Mouse (Mus musculus): ENCODE data around the gene Sugt1. TPM values are rescaled to one million over a fixed set of nuclear protein-coding genes. Genes with fewer than 3 reads are reported as not detected.

The Sugt1 gene
- total RNA-seq, 2 experiments from 2014 or later = 85.3 to 94.0 TPM

DNA sequence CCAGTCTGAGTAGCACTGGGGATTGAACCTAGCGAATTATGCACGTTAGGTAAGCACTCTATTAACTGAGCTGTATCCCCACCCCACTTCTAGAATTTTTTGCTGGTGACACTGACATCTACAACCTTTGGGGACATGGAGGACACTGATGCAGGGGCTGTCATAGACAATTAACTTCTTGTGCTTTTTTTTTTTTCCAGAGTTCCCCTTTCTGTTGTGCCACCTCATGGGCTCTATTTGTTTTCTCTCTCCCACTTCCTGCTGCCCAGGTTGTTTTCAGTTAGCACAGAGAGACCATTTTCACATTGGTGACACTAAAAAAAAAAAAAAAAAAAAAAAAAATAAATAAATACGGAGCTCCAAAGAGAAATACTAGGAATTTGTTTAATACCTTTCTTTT, 83.5 kb downstream of the Sugt1 start:
- intact Hi-C loops (cut with DNase I) = no loop called here
- DNase-seq (ENCODE audit: low spot score in 2 of 2) = no peak

DNA sequence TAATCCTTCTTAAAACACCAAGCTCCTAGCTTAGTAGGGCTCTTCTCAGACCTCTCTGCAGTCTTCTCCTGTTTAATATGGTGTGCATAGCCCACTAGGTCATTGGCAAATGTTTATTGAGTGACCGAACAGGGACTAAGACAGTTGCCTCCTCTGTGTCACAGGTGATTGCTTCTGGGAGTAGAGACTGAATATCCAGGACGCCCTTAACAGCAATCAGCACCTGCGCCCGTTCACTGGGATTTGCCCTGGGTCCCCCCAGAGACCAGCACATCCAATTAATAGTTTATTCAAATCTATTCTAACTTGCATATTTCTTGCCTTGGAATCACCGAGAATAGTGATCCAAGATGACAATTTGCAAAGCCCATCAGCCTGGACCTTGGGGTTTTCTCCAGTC, 85.1 kb downstream of the Sugt1 start:
- intact Hi-C loops (cut with DNase I) = no loop called here
- DNase-seq (ENCODE audit: low spot score in 2 of 2) = no peak

DNA sequence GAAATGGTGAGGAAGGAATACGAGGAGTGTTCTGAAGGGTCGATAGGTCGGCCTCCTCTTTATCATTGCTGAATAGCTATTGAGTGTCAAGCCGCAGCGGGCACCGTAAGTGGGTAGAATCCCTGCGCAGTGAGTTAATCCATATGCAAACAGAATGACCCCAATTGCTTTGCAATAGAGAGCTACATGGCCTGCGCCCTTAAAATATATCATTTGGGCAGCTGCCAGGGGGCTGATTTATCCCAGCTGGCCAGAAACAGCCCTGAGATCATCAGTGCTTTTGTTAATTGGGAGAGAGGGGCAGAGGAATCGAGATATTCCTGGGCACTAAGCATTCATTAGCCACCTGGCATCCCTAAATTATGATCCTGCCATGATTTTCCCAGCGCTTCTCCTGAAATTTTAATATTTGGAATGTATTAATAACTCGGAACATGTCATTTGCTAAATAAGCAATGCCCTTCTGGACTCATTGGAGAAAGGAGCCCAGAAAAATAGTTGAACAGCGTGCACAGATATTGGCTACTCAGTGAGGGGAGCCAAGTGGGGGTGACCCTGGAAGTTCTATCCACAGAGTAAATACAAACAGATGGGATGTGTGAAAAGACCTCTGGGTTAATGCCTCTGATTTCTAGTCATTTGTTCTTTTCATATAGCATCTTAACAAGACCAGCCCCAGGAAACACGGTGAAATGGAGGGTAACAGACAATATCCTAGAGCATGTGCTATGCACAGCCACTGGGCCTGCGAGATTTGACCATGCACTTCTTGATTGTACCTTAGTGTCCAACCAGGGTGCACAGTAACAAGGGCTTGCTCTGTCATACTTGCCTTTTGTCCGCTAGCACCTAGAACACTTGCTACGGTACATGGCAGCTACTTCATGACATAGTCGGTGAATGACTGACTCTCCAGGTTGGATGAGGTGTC, 85.9 kb downstream of the Sugt1 start:
- peak in 1 of 2 experiments; percentile 22 for DNase-seq (ENCODE audit: low spot score in 2 of 2)

DNA sequence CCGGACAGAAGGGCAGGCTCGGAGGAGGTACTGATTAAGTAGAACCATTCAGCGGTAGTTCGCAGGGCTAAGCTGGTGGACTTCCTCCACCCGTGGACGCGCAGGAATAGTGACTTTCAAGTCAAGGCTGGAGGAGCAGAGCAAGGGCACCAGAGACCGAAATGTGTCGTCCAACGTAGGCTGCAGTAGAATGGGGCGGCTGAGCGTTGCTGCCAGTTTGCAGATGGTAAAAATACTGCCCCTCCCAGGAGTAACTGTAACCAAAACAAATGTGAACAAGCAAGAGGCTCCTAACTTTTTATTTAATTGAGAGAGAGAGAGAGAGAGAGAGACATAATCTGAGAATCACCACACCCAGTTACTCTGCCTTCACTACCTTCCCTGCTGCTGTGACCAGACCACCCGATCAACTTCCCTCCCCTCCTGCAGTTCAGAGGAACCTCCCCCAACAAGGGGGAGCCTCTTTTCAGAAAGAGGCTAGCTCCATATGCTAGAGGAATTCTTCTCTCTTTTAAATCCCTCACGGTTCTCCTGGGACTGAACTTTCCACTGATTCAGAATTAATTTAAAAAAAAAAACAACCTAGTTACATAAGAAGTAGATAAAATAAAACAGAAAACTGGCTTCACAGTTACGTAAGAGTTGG, 89.7 kb downstream of the Sugt1 start:
- no peak for DNase-seq (ENCODE audit: low spot score in 2 of 2)
- intact Hi-C loops (cut with DNase I) = no loop called here

More for the DNA sequence above, 85.9 kb downstream of the Sugt1 start:
- intact Hi-C loops (cut with DNase I) = no loop called here

DNA sequence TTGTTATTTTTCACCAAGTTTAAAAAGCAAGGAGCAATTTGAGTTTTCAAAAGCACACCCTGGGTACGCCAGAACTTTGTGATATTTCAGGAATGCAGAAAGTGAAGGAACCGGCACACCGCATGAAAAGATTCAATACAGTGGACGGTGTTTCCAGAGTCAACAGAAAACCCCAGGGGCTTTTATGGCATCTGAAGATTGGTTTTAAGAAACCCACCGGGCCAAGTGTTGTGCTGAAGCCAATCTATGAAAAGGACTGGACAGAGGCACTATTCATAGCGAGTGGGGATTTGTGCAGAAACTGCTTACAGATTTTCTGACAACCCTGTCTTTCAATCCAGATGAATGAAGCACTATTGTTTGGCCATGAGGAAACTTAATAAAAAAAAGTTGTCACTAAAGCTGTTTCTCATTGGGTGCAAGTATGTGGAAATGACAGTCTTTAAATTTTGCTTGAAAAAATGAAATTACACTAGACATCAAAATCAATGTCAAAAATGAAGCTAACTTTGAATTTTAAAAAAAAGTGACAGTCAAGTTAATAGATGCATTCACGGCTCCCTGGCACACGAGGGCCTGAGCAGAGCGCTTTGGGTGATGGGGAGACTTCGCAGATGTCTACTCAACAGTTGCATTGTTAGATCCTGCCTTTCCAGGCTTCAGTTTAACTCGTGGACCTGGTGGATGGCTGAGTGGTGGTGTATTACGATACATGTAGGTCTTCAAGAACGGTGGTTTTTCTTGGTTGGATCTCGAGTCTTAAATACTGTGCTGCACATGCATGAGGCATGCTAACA, 90.6 kb downstream of the Sugt1 start:
- peak; percentile 14 to 26 for DNase-seq (ENCODE audit: low spot score in 2 of 2)
- intact Hi-C loops (cut with DNase I) = no loop called here

DNA sequence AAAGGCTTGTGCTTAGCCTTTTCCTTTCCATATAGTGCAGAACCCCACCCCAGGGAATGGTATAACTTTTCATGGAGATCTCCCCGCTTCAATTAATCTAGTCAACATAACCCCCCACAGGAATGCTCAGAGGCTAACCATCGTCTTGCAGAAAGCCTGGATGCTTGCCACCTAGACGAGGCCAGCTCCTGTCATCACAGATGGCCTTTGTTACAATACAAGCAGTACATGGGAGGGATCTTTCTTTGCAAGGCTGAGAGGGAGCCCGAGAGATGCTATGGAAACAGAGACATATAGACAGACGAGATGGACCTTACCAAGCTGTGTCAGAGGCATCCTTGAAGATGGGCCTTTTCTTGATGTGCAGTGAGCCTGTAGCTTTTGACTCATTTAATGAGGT, 93.2 kb downstream of the Sugt1 start:
- no peak for DNase-seq (ENCODE audit: low spot score in 2 of 2)
- intact Hi-C loops (cut with DNase I) = no loop called here

Small RNA genes within 50 kb of the gene (microRNA-seq; reads per million reads assigned to microRNA genes)
- 0 reads per million in 2 experiments for gene Gm27857

Other genes with a start within 250 kb of the Sugt1 start
- gene Naa16, start 196.9 kb upstream of the Sugt1 start, total RNA-seq (2021) = 10 to 100 TPM in 1 of 2 experiments, 1 to 10 TPM in 1; 9.1 to 13.7 TPM
- 1 to 10 TPM; 5.4 to 5.8 TPM for gene Mtrf1, start 189.9 kb upstream of the Sugt1 start, total RNA-seq (2021)
- gene Kbtbd7, start 161.2 kb upstream of the Sugt1 start, total RNA-seq (2021) = 10 to 100 TPM; 39.8 to 41.0 TPM
- 1 to 10 TPM; 1.3 to 1.6 TPM for gene Kbtbd6, start 135.9 kb upstream of the Sugt1 start, total RNA-seq (2021)
- 1 to 10 TPM; 4.1 to 4.4 TPM for gene Elf1, start 106.5 kb upstream of the Sugt1 start, total RNA-seq (2021)
- gene Wbp4, start 106.2 kb upstream of the Sugt1 start, total RNA-seq (2021) = 10 to 100 TPM; 46.2 to 48.4 TPM
- 1 to 10 TPM in 1 of 2 experiments, under 1 TPM in 1; 0.87 to 1.1 TPM for gene Cnmd, start 74.5 kb downstream of the Sugt1 start, total RNA-seq (2021)
- gene Pcdh8, start 183.6 kb downstream of the Sugt1 start, total RNA-seq (2021) = 10 to 100 TPM; 64.4 to 69.0 TPM